6 mouse cellular contexts compared by ENCODE assay signal in the genomic region with DNA sequence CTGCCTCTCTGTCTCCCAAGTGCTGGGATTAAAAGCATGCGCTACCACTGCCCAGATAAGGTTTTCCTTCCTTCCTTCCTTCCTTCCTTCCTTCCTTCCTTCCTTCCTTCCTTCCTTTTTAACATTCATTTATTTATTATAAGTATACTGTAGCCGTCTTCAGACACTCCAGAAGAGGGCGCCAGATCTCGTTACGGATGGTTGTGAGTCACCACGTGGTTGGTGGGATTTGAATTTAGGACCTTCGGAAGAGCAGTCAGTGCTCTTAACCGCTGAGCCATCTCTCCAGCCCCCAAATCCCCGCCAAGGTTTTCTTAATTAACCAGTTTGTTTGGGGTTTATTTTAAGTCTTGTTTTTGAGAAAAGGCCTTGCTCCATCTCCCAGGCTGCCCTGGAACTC. TPM values are rescaled to one million over a fixed set of nuclear protein-coding genes. Genes with fewer than 3 reads are reported as not detected.
"Had no signal": no experiment of that assay in that cellular context is flagged by ENCODE, and none has a peak within 500 bp of the region (broad histone marks: within the 10 kb centered on the region; RNA-seq: fewer than 3 reads in every experiment).

No protein-coding gene starts in this region.

RNA-seq across cellular contexts. Expression of a gene that starts 23.1 kb away (rescaled TPM):
- total RNA-seq: megakaryocyte, adult 5-6 weeks; monocyte, adult 5-6 weeks had no signal

RNA-seq across cellular contexts. Expression of a gene that starts 28.6 kb away (rescaled TPM):
- total RNA-seq: megakaryocyte, adult 5-6 weeks; monocyte, adult 5-6 weeks had no signal
- polyA plus RNA-seq: liver, embryonic 12.5 days; spleen, adult 2 months had no signal

RNA-seq across cellular contexts. Expression of a gene that starts 28.6 kb away (rescaled TPM):
- total RNA-seq: megakaryocyte, adult 5-6 weeks; monocyte, adult 5-6 weeks had no signal
- polyA plus RNA-seq: large intestine, adult 2 months; liver, embryonic 12.5 days; spleen, adult 2 months; thymus, postnatal 0 days had no signal
